Mouse (Mus musculus): ENCODE data around the gene Map3k1.

DNA sequence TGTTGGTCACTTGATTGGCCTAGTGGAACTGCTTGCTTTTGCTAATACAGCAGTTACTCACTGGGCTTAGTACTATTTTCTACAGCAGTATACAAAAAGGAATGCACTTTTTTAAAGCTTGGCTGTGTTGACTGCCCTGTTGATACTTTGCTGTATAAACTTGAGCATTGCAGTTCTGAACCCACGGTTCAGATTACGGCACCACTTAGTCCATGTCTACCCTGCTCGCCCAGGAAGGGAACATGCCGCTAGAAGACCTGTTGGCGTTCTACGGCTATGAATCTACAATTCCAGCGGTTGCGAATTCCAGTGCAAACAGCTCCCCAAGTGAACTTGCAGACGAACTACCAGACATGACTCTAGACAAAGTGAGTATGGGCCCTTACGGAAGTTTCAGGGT lies 105.4 kb downstream of the Map3k1 start:
- no peak for TF ChIP-seq POLR2A (IDR thresholded peaks at IDR 0.05; ENCODE audit: borderline replicate concordance, extremely low read depth, low read depth, low read length)
- TF ChIP-seq CTCF (IDR thresholded peaks at IDR 0.05; ENCODE audit: insufficient read depth, low read length): no peak
